Mouse (Mus musculus): ENCODE measurements around the gene Cyp2j12.
"Not testable (repeated sequence)": the region's sequence is repeated elsewhere in the genome, so short reads cannot be mapped to it uniquely, and the experiment has no call there.

Cyp2j12 gene

DNA sequence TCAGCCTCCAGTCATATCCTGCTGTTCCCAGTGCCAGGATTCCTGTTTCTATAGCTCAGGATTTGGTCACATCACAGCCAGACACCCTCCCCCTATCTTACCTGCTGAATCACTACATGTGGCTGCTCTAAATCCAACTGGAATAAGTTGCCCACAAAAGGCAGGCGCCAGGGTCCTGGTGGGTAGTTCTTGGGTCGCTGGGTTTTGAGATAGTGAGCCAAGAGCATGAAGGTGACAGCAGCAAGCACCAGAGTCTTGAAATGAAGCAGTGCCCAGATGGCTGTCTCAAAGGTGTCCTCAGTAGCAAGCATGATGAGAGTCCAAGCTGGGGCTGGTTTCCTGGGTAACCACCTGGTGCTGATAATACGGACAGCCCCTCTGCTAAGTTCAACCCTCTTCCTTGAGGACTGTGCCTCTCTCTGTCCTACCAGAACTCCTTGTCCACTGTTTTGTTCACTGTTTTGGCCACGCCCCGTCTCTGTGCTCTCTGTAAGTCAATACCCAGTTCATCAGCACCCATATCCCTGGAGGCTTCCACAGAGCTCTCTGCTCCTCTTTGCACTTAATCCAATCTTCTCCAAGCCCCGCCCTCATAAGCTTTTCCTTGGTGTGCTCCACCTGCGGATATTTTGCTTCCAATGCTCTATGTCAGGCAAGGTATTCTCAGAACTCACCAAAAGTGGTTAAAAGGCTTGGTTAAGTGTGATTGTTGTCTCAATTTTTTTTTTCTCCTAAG, at the start of gene Cyp2j12:
Gene Cyp2j12 (minus strand): TSS at position 421 of the 736 bp plus-strand sequence.
- no peak for DNase-seq

DNA sequence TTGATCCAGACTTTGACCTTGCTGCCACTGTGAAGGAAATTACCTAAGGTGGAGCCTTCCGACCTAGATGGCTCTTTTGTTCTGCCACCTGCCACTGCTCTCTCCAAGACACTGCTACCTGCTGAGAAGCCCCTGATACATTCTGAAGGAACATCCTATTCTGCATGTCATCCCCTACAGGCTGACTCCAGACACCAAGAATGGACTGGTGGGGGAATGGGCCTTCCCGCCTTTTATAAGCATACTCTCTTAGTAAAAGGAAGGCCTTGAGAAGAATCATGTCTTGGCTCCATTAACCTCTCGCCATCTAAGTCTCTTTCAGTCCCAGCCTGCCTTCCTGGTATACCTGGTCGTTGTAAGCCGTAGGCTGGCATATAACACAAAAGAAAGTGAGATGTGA, 48.4 kb upstream of the Cyp2j12 start:
- not testable (repeated sequence) for DNase-seq

DNA sequence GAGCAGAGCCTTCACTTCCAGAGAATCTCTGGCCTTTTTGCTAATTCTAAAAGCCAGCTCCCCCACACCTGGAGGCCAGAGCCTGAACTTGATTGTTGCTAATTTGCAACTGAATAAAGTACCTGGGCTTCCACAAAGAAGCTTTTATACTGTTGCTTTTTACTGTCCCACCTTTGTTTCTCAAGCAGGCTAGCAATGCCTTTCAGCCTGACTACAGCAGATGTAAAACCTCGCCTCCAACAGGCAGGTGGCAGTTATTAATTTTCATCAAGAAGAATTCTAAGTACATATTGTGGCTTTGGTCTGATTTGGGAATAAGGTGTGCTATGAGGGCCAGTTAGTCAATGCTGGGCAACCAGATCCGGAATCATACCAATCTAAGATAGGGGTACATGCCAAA, 47.7 kb upstream of the Cyp2j12 start:
- DNase-seq, result not testable (repeated sequence)

DNA sequence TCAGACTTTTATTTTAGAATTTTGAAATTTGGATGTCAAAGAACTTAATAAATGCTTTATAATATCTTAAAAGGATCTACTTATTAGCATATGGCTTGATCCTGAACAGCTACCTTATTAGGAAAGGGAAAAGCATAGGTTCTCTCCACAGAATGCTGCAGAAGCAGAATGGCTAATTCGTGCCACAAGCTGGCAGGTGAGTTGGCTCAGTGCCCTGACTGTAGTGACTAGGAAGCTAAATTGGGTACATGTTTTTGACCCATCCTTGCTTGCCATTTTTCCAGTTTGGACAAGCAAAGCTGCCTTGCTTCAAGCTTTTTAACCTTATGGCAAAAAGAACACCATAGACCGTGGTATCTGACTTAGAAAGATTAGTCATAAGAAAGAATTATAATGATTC, 47.2 kb upstream of the Cyp2j12 start:
- not testable (repeated sequence) for DNase-seq

DNA sequence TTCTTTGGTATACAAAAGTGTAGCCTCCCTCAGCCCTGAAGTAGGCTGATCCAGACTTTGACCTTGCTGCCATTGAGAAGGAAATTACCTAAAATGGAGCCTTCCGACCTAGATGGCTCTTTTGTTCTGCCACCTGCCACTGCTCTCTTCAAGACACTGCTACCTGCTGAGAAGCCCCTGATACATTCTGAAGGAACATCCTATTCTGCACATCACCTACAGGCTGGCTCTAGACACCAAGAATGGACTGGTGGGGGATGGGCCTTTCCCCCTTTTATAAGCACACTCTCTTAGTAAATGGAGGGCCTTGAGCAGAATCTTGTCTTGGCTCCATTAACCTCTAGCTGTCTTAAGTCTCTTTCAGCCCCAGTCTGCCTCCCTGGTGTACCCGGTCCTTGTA, 43.8 kb upstream of the Cyp2j12 start:
- peak in 1 of 2 experiments; percentile 1 for DNase-seq

DNA sequence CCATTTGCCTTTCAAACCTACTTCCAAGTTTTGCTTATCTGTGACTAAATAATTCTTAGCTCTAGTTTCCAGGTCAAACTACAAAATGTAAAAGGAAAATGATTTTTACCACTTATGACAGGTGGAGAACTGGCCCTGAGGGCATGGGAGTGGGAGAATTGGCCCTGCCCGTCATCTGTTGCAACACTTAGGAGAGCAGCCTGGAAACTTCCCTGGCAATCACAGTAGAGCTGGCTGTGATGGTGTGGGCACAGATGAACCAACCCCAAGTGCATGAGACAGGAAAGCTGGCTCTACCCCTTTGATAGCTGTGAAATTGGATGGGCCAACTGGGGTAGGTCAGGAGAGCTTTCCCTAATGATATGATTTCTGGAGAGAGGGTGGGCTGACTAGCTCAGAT, 21.9 kb upstream of the Cyp2j12 start:
- no peak for DNase-seq

DNA sequence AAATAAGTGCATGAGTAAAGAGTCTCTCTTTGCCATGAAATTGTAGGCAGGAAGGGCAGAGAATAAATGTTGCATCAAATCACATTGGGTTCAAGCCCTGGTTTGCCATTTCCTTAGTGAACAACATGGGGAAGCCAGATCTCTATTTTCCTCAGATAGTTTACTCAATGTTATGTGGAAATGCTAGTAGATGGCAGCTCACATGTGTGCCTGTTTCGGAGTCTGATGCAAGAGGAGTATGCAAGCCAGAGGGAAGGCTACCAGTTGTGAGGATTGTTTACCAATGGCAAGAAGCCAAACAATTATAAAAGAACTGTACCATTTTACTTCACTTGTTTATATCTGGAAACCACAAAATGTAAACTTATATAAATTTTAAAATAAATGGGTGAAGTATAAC, 20.6 kb upstream of the Cyp2j12 start:
- DNase-seq, result no peak

DNA sequence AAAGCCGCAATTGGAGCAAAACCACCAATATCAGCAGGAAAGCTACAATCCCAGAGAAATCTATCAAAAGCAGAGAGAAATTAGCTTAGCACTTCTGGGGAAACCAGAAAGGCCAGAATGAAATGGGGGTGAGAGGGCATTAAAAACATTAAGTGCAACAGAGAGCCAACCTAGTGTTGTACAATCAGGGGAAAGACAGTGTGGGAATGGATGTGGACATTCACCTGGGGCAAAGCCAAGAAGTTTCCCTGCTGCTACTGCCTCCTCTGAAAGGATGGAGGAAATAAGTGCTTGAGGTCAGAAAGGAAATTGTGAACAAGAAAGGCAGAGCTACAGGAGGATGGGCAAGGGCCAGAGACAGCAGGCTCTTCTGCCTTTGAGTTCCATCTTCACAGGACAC, 1.7 kb downstream of the Cyp2j12 start:
- DNase-seq, result no peak

DNA sequence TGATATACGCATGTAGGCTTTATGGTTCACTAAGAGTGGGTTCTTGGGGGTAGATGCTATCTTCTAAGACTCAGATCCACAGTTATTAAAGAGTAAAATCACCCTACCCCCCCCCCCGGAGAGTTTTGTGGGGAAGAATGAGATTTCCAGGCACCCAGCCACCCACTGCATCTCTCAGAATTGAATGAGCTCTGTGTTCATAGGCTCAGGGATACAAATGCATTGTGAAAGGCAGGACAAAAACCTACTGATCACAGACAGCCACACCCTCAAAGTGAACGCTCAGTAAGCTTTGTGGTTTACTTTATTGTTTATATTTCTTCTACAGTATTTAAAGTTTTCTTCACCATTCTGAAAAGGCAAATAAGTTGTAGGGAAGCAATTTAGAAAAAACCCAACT, 6.7 kb downstream of the Cyp2j12 start:
- DNase-seq, result no peak

DNA sequence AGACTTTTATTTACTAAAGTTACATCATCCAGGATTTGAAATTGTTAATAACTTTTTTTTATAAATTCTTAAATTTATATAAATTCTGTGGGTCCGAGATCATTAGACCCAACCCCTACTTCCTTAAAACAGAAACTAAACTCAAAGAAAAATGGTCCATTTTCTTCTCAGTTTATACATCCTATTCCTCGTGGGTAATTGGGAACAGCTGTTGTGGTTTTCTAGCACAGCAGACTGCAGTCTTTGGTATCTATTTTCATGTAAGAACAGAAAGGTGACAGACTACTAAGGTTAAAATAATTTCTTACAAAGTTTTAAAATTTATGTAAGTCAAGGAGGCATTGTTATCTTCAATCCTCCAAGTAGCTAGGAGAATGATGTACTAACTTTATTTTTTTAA, 44.1 kb downstream of the Cyp2j12 start:
- no peak for DNase-seq

DNA sequence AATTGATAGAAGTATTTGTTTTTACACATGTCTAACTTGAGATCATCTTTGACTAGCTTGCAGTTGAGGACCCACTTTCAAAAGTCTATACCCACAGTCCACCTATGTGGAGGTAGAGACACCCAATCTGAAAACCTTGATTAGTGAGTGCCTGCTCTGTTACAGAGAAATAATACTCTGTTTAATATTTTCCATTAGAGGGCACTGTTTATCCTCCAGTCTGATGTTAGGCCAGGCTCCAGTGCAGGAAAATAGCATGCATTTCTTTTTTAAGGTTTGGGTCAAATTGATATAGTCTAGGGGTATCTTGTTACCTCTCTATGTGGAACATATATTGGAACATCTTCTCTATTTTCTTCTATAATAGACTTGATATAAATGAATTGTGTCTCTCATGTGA, 49.1 kb downstream of the Cyp2j12 start:
- DNase-seq, result no peak

DNA sequence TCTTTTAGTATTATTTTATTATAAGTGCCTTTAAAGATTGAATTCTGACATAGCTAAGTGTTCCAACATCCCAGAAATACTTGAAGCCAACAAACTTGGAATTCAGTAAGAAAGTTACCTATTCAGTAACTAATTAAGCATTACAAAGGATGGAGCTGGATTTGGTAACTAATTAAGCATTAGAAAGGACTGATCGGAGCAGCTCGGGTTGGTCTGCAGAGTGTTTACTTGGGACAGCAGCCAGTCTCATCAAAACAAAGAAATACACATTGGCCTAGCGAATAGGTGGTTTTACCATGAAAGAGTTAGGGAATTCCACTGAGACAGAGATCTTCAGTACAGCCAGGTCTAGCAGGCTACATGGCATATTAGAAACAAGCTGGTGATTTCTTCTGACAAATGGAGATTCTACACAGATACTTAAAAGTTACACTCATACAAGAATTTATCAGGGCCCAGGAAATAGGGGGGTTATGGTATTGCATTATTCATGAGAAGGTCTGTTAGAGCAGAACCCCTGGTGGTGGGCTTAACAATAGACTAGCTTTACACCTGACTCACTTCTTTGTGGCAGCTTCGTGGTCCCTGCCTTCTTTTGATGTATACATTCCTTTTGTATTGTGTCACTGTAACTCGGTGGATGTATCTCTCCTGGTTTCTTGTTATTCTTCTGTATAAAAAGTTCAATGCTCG, 51.5 kb downstream of the Cyp2j12 start:
- not testable (repeated sequence) for DNase-seq

DNA sequence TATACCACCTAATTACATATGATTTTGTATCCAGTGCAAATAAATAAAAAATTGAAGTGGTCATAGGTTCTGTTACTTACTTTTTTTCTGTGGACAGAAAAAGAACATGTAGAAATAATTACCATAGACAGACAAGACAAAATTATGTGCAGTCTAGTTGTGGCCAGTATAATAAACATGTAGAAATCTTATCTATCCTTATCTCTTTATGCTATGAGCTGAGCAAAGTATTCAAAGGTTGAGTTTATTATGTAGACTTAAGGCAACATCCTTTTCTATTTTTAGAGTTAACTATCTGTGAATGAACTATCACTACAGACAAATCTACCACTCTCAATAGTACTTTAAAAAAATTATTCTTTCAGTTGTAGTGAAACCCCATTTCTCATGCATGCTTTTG, 62.6 kb downstream of the Cyp2j12 start:
- no peak for DNase-seq

DNA sequence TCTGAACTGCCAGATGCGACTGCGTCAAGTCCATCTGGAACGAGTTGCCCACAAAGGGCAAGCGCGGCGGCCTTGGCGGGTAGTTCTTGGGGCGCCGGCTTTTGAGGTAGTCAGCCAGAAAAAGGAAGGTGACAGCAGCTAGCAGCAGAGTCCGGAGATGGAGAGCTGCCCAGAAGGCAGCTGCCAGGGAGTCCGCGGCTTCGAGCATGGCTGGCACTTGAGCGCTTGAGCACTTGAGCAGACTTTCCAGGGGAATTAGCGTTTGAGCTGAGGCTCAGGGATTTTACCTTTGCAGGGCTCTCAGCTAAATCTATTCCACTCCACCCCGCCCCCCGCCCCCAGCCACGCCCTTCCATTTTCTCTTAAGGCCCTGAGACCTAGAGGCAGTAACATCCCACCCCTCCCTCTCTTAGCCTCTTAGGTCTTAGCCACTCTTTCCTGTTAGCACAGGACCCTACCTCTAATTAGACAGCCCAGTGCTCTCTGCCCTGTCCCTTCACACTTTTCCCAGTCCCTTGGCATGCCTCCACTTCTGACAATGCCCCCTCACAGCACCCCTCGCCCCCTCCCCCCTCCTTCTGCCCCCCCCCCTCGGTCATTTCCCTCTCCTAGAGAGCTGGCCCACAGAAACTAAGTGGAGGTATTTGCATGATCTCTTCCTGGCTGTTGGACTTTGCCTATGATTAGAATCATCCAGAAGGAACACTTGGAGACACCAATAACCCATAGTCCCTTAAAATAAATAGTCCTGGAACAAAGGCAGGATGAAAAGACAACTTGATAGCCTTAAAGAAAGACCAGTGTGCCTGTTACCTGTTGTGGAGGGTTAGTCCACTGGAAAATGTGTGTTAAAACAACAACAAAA, 63.5 kb downstream of the Cyp2j12 start, which contains the start of gene Cyp2j13:
Gene Cyp2j13 (minus strand): TSS at position 286 of the 865 bp plus-strand sequence.
- DNase-seq, result peak; percentile 17 to 29

DNA sequence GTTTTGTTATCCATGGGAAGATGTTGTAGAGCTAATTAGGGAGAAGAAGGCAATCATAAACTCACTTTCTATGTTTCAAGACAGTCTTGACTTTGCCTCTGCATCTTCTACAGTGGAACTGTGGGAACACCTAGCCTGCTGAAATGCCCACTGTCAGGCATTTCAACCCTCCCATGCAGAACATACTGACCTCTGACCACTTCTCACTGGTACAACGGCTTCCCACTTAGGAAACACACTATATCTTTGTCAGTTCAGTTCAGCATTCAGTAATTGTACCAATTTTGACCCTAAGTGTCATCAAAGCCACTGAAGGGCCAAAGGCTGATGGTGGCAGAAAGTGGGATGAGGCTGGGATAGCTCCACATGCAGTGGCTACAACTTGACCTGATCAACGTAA, 78.9 kb downstream of the Cyp2j12 start:
- no peak for DNase-seq

DNA sequence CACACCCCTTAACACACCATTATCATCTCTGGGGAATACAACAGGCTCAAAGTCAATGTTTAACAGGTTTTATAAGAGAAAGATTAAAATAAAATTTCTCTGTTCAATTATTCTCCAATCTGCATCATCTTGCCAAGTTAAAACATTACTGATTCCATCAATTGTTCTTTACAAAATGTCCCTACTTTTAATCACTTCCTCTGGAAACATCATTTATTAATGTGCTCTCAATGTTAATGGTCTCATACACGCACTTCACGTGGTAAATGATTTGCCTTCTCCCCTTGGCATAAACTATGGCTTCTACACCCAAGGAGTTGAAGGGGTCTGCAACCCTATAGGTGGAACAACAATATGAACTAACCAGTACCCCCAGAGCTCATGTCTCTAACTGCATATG, 80.8 kb downstream of the Cyp2j12 start:
- DNase-seq, result no peak

Measured in kidney, postnatal 4 days (tissue).